Mouse (Mus musculus) lung, embryonic 15.5 days (tissue): ENCODE data around the gene Endod1. TPM values are rescaled to one million over a fixed set of nuclear protein-coding genes. Genes with fewer than 3 reads are reported as not detected.

ENCODE experiments used
- ATAC-seq: fragments of 200-750 bp; cut with Nextera tagmentation; 2 replicates; pipeline ENCODE4 v1.8.0; 2017; ENCODE audit warnings: moderate number of reproducible peaks, borderline replicate concordance; ENCODE audit not compliant: low FRiP score, low TSS enrichment; ENCODE audit errors: extremely low read depth
- H3K27ac ChIP-seq: fragments of 300-500 bp; sonication (generic); 2 replicates; pipeline ENCODE4 v1.5.1; 2015; ENCODE audit warnings: moderate library complexity, mild to moderate bottlenecking, inconsistent platforms
- H3K27me3 ChIP-seq: fragments of 300-500 bp; sonication (generic); 2 replicates; pipeline ENCODE4 v1.6.1; 2015; ENCODE audit warnings: inconsistent platforms
- H3K36me3 ChIP-seq: fragments of 300-500 bp; sonication (generic); 2 replicates; pipeline ENCODE4 v1.6.1; 2015; ENCODE audit warnings: inconsistent platforms
- H3K4me1 ChIP-seq: fragments of 300-500 bp; sonication (generic); 2 replicates; pipeline ENCODE4 v1.6.1; 2015; ENCODE audit warnings: inconsistent platforms
- H3K4me2 ChIP-seq: fragments of 300-500 bp; sonication (generic); 2 replicates; pipeline ENCODE4 v1.6.1; 2015; ENCODE audit warnings: inconsistent platforms, mild to moderate bottlenecking, moderate library complexity
- H3K4me3 ChIP-seq: fragments of 300-500 bp; sonication (generic); 2 replicates; pipeline ENCODE4 v1.5.1; 2015; ENCODE audit warnings: mild to moderate bottlenecking, inconsistent platforms
- H3K9ac ChIP-seq: fragments of 300-500 bp; sonication (generic); 2 replicates; pipeline ENCODE4 v1.6.1; 2015; ENCODE audit warnings: inconsistent platforms
- H3K9me3 ChIP-seq: fragments of 300-500 bp; sonication (generic); 2 replicates; pipeline ENCODE4 v1.6.1; 2016; ENCODE audit warnings: inconsistent platforms
- WGBS: fragments of 180-500 bp; shearing (Covaris S2); methylation state at CpG from one replicate; pipeline ENCODE4 v1.1.7; 2015; 5-methylcytosine and 5-hydroxymethylcytosine counted together
- polyA plus RNA-seq: library from polyadenylated mRNA; unstranded; fragments of >200 nt; fragmentation: Nextera tagmentation; extraction: Ambion mirVana; gene quantifications from 2 replicates; pipeline ENCODE4 v1.2.1, GENCODE M21; 2015

Endod1 gene
- polyA plus RNA-seq, 1 experiment from 2014 or later, result 19.1 TPM

GRCm38 (mm10) chr9:14378151-14378550 is 3.2 kb downstream of the Endod1 start:
- Histone ChIP-seq H3K27ac (no peak overlapping the region), H3K9ac (no peak overlapping the region), H3K36me3 (no peaks in the 10 kb centered on the region), H3K27me3 (no peaks in the 10 kb centered on the region), H3K4me1 (peaks cover 36% of the 10 kb centered on the region), H3K9me3 (no peaks in the 10 kb centered on the region), H3K4me2 (no peak overlapping the region), H3K4me3 (no peak overlapping the region)
- WGBS, result 78% methylated on average over 2 of the region's 2 CpGs
- ATAC-seq, result no peak

DNA sequence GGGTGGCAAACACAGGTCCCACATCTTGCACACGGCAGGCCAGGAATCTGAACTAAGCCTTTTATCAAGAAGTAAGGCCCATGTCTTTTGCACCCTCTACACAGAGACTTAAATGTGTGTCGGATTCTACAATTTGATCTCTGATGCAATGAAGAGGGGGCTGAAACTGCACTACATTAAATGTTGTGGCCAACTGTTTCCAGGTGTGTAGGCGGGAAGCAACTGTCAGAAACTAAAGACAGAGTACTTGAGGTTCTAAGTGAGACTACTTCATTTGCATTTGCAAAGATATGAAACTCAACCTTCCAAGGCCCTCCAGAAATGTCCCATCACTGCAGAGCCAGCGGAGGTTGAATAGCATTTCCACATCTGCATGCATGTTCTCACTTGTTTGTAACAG is 5.2 kb downstream of the Endod1 start:
- Histone ChIP-seq H3K27me3 (no peaks in the 10 kb centered on the region), H3K9ac (no peak overlapping the region), H3K9me3 (no peaks in the 10 kb centered on the region), H3K36me3 (no peaks in the 10 kb centered on the region), H3K4me2 (no peak overlapping the region), H3K27ac (no peak overlapping the region), H3K4me3 (no peak overlapping the region), H3K4me1 (peaks cover 24% of the 10 kb centered on the region)
- ATAC-seq, result no peak
- 84% methylated on average over 4 of the region's 4 CpGs for WGBS

DNA sequence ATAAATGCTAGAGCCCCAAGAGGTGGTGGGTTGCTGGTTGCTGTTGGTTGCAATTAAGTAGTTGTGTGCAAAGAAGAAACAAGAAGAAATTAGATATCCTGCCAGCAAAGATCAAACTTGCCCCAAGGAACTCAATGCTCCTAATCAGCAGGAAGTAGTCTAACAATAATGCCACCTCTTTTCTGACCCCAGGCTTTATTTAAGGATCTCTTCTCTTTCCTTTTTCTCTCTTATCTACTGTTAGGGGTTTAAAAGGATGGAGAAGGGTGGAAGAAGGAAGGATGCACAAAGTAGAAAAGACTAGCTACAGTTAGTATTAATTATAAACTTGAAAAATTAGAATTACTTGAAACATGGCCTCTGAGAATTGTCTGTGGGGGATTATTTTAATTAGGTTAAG is 8.9 kb downstream of the Endod1 start:
- H3K36me3 ChIP-seq, result no peaks in the 10 kb centered on the region
- no peak overlapping the region for H3K27ac ChIP-seq
- no peak overlapping the region for H3K4me2 ChIP-seq
- no peak overlapping the region for H3K4me3 ChIP-seq
- no peaks in the 10 kb centered on the region for H3K4me1 ChIP-seq
- no peaks in the 10 kb centered on the region for H3K9me3 ChIP-seq
- ATAC-seq, result no peak
- no peak overlapping the region for H3K9ac ChIP-seq
- no peaks in the 10 kb centered on the region for H3K27me3 ChIP-seq

DNA sequence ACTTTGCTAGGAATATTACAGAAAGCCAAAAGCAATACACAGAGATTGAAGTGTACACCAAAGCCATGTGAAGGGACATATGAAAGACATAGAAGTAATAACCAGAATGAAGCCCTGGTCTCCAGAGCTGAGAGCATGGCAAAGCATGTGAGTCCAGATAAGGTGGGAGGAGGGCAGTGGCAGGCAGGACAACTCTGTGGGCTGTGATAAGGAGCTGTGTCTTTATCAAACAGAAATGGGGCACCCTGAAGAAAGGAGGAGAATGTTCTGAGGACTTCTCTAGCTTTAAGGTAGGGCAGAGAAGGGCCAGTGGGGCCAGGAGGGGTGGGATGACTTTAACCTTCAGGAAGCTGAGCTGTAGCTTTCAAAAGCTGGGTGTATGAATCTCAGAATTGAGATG is 12.0 kb downstream of the Endod1 start:
- Histone ChIP-seq H3K36me3 (no peaks in the 10 kb centered on the region), H3K4me3 (no peak overlapping the region), H3K4me1 (no peaks in the 10 kb centered on the region), H3K9ac (no peak overlapping the region), H3K4me2 (no peak overlapping the region), H3K9me3 (no peaks in the 10 kb centered on the region), H3K27ac (no peak overlapping the region), H3K27me3 (no peaks in the 10 kb centered on the region)
- no peak for ATAC-seq

GRCm38 (mm10) chr9:14367850-14368249 is 13.5 kb downstream of the Endod1 start:
- WGBS, result 95% methylated on average over 4 of the region's 4 CpGs
- H3K4me3 ChIP-seq, result no peak overlapping the region
- H3K9me3 ChIP-seq, result no peaks in the 10 kb centered on the region
- H3K9ac ChIP-seq, result no peak overlapping the region
- no peaks in the 10 kb centered on the region for H3K27me3 ChIP-seq
- no peak for ATAC-seq
- H3K4me1 ChIP-seq, result no peaks in the 10 kb centered on the region
- no peak overlapping the region for H3K27ac ChIP-seq
- H3K36me3 ChIP-seq, result no peaks in the 10 kb centered on the region
- H3K4me2 ChIP-seq, result no peak overlapping the region

GRCm38 (mm10) chr9:14365481-14366125 is 15.7 kb downstream of the Endod1 start:
- 64% methylated on average over 4 of the region's 4 CpGs for WGBS
- H3K9ac ChIP-seq, result no peak overlapping the region

DNA sequence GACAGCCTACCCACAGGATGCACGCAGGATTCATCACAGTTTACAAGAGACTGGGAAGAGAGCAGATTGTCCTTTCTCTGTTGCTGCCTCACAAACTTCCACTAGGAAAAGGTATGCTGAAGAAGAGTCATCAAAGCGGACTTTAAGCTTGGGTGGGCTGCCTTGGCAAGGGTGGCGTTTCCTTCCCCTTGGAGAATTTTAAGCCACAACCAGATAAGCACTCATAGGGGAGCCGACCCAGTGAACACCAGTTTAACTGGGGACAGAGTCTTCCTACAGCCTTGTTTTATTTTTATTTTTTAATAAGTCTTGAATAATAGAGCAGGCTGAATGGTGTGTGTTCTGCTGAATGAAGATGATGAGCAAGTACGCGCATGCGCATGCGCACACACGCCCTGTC is 16.6 kb downstream of the Endod1 start:
- Histone ChIP-seq H3K4me1 (no peaks in the 10 kb centered on the region), H3K27me3 (no peaks in the 10 kb centered on the region), H3K4me2 (no peak overlapping the region), H3K9ac (no peak overlapping the region), H3K4me3 (no peak overlapping the region), H3K36me3 (no peaks in the 10 kb centered on the region), H3K9me3 (no peaks in the 10 kb centered on the region), H3K27ac (no peak overlapping the region)
- ATAC-seq, result no peak
- WGBS, result 93% methylated on average over 9 of the region's 9 CpGs

More at GRCm38 (mm10) chr9:14365481-14366125, 15.7 kb downstream of the Endod1 start:
- no peak for ATAC-seq
- H3K4me2 ChIP-seq, result no peak overlapping the region
- no peaks in the 10 kb centered on the region for H3K36me3 ChIP-seq
- H3K27ac ChIP-seq, result no peak overlapping the region
- no peak overlapping the region for H3K4me3 ChIP-seq
- H3K27me3 ChIP-seq, result no peaks in the 10 kb centered on the region
- no peaks in the 10 kb centered on the region for H3K4me1 ChIP-seq
- H3K9me3 ChIP-seq, result no peaks in the 10 kb centered on the region

GRCm38 (mm10) chr9:14363540-14363939 is 17.8 kb downstream of the Endod1 start:
- no peaks in the 10 kb centered on the region for H3K4me1 ChIP-seq
- 85% methylated on average over 6 of the region's 6 CpGs for WGBS
- no peak overlapping the region for H3K9ac ChIP-seq

DNA sequence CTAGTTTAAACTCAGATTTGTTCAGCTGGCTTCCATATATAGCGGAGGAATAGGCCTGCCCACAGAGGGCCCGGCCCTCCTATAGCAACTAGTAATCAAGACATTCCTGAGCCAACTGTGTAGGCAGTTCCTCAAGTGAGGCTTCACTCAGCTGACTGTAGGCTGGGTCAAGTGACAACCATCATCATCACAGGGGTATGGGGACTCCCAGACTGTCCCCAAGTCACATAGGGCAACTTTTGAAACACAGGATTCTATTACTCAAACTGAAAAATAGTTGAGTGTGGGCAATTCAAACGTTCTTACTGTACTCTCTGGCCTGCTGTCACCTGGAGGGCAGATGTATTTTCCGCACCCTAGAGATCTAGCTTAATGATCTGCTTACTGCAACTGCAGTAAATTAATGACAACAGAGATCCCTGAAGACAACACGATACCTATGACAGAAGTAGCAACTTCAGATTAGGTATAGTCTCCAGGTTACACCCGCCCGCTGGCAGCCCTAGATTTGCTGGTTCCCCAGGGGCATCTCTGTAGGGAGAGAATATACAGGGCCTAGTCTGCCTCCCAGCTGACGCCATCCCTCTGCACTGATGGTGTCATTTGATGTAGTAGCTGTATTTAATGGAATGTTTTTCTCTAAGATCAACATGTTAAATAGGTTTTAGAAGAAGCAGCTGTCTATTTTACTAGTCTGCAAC is 19.1 kb downstream of the Endod1 start:
- Histone ChIP-seq H3K9me3 (no peaks in the 10 kb centered on the region), H3K27ac (no peak overlapping the region), H3K4me3 (no peak overlapping the region), H3K27me3 (no peaks in the 10 kb centered on the region), H3K9ac (no peak overlapping the region), H3K4me1 (no peaks in the 10 kb centered on the region), H3K36me3 (no peaks in the 10 kb centered on the region), H3K4me2 (no peak overlapping the region)
- ATAC-seq, result no peak; the same call in 1 of the 2 replicates
- 81% methylated on average over 8 of the region's 8 CpGs for WGBS

More at GRCm38 (mm10) chr9:14363540-14363939, 17.8 kb downstream of the Endod1 start:
- Histone ChIP-seq H3K36me3 (no peaks in the 10 kb centered on the region), H3K4me3 (no peak overlapping the region), H3K27me3 (no peaks in the 10 kb centered on the region), H3K27ac (no peak overlapping the region), H3K4me2 (no peak overlapping the region), H3K9me3 (no peaks in the 10 kb centered on the region)
- no peak; the same call in 1 of the 2 replicates for ATAC-seq

GRCm38 (mm10) chr9:14357033-14357432 is 24.3 kb downstream of the Endod1 start:
- ATAC-seq, result no peak
- no peak overlapping the region for H3K4me2 ChIP-seq
- no peaks in the 10 kb centered on the region for H3K27me3 ChIP-seq
- H3K9ac ChIP-seq, result no peak overlapping the region
- no peaks in the 10 kb centered on the region for H3K4me1 ChIP-seq
- H3K27ac ChIP-seq, result no peak overlapping the region
- no peaks in the 10 kb centered on the region for H3K36me3 ChIP-seq
- no peak overlapping the region for H3K4me3 ChIP-seq
- no peaks in the 10 kb centered on the region for H3K9me3 ChIP-seq
- WGBS, result 87% methylated on average over 4 of the region's 4 CpGs

GRCm38 (mm10) chr9:14354852-14355251 is 26.5 kb downstream of the Endod1 start:
- Histone ChIP-seq H3K9me3 (no peaks in the 10 kb centered on the region), H3K9ac (no peak overlapping the region), H3K27me3 (no peaks in the 10 kb centered on the region), H3K4me1 (no peaks in the 10 kb centered on the region), H3K36me3 (no peaks in the 10 kb centered on the region), H3K4me2 (no peak overlapping the region), H3K4me3 (no peak overlapping the region), H3K27ac (no peak overlapping the region)
- no peak for ATAC-seq
- 76% methylated on average over 6 of the region's 6 CpGs for WGBS

DNA sequence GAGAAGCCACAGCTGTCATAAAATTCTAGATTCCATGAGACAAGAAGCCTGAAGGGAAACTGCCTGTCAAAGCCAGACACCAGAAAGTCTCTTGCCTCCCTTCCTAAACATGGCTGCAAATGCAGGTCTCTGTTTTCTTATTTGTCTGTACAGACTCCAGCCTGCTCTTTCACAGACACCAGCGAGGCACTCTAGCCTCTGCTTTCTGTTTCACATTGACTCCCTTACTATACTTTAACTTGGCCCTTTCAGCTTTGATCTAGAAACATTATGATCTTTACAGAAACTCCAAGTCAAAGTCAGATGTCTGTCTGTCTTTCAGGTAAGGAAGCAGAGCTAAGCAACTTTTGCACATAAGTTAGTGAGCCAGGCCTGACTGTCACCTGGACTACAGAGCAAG is 29.0 kb downstream of the Endod1 start:
- Histone ChIP-seq H3K9me3 (no peaks in the 10 kb centered on the region), H3K4me2 (no peak overlapping the region), H3K9ac (no peak overlapping the region), H3K27ac (no peak overlapping the region), H3K36me3 (no peaks in the 10 kb centered on the region), H3K4me3 (no peak overlapping the region), H3K27me3 (no peaks in the 10 kb centered on the region), H3K4me1 (no peaks in the 10 kb centered on the region)
- ATAC-seq, result no peak
- 82% methylated on average over 1 of the region's 1 CpGs for WGBS
